Mouse (Mus musculus) Patski (cell line): ENCODE results near the gene Actg1. TPM values are rescaled to one million over a fixed set of nuclear protein-coding genes. Genes with fewer than 3 reads are reported as not detected.

Experiments
- ATAC-seq: fragments of 100-300 bp; one replicate; pipeline ENCODE4 v1.8.0; 2021
- CTCF ChIA-PET: fragments of 350-600 bp; sonication (Branson Sonifier 250); formaldehyde crosslinking; loops from one replicate; lab custom pipeline; 2022; ENCODE audit warnings: inconsistent platforms; lab: Charles Lee
- POLR2A ChIA-PET: fragments of 350-600 bp; sonication (Branson Sonifier 250); formaldehyde crosslinking; loops from one replicate; lab custom pipeline; 2022; ENCODE audit warnings: antibody characterized with exemption, inconsistent platforms; lab: Charles Lee
- DNase-seq: peaks from one replicate; pipeline ENCODE4 v3.0.0-alpha.2; 2011; ENCODE audit warnings: low read depth, low spot score
- H3K27me3 ChIP-seq: fragments of 371-371 bp; one replicate; pipeline ENCODE4 v1.5.1; 2021
- CTCF ChIP-seq: fragments of 100-300 bp; IDR thresholded peaks from one replicate; pipeline ENCODE4 v1.5.1; 2021
- in situ Hi-C: fragments of 300-500 bp; cut with MboI; formaldehyde crosslinking; loops from 3 replicates; pipeline ENCODE4 v1.11.1; 2018; ENCODE audit warnings: low pct_unique_long_range_greater_than_20kb, mixed read lengths
- polyA plus RNA-seq: library from polyadenylated mRNA; unstranded; gene quantifications from one replicate; pipeline ENCODE4 v1.2.3, GENCODE M21; 2021

The Actg1 gene
- 2,862 TPM for polyA plus RNA-seq

- ChIA-PET POLR2A (interaction anchor here (1.6 to 1.7 kb wide), 2 partner anchors 12 to 38 kb away, joined by 3 read pairs; no protein-coding TSS in a partner anchor), CTCF (no interaction called here)
- no peak for DNase-seq
- peak; percentile 4 for ATAC-seq
- no peaks in the 10 kb centered on the region for H3K27me3 ChIP-seq
- TF ChIP-seq CTCF = no peak
- in situ Hi-C loops = no loop called here
Observed at GRCm38 (mm10) chr11:120347791-120348683, at the start of gene Actg1. Gene Actg1, minus strand, starts transcription at chr11:120348542.

- no peak for TF ChIP-seq CTCF
- H3K27me3 ChIP-seq = no peaks in the 10 kb centered on the region
- CTCF ChIA-PET = interaction anchor here (1.0 kb wide), 1 partner anchor 9 kb away, joined by 3 read pairs; no protein-coding TSS in a partner anchor
- no peak for ATAC-seq
- in situ Hi-C loops = no loop called here
- POLR2A ChIA-PET = no interaction called here
- DNase-seq = no peak
Observed at GRCm38 (mm10) chr11:120397602-120398001, 49.3 kb upstream of the Actg1 start.

- in situ Hi-C loops = no loop called here
- TF ChIP-seq CTCF = no peak
- CTCF ChIA-PET = no interaction called here
- DNase-seq (no peak), ATAC-seq (no peak)
- no peaks in the 10 kb centered on the region for H3K27me3 ChIP-seq
- POLR2A ChIA-PET = no interaction called here
Observed at GRCm38 (mm10) chr11:120395661-120396060, 47.3 kb upstream of the Actg1 start.

- ChIA-PET POLR2A (interaction anchor here (0.6 to 0.9 kb wide), 4 partner anchors 8 to 36 kb away, joined by 3 to 8 read pairs (median 3); no protein-coding TSS in a partner anchor), CTCF (interaction anchor here (0.8 to 1.3 kb wide), 2 partner anchors 10 to 35 kb away, joined by 3 to 4 read pairs; partner anchors contain the start of gene Faap100)
- no peak for TF ChIP-seq CTCF
- in situ Hi-C loops = no loop called here
- no peak for ATAC-seq
- DNase-seq = no peak
- H3K27me3 ChIP-seq = no peaks in the 10 kb centered on the region
Observed at GRCm38 (mm10) chr11:120388580-120388979, 40.2 kb upstream of the Actg1 start.

GRCm38 (mm10) chr11:120387157-120387556, 38.8 kb upstream of the Actg1 start:
- in situ Hi-C loops = no loop called here
- CTCF ChIA-PET = no interaction called here
- TF ChIP-seq CTCF = no peak
- POLR2A ChIA-PET = no interaction called here
- no peaks in the 10 kb centered on the region for H3K27me3 ChIP-seq
- DNase-seq = no peak
- no peak for ATAC-seq

- in situ Hi-C loops = no loop called here
- no peaks in the 10 kb centered on the region for H3K27me3 ChIP-seq
- ChIA-PET POLR2A (no interaction called here), CTCF (no interaction called here)
- no peak for TF ChIP-seq CTCF
- no peak for ATAC-seq
- no peak for DNase-seq
Observed at GRCm38 (mm10) chr11:120386632-120387031, 38.3 kb upstream of the Actg1 start.

GRCm38 (mm10) chr11:120382509-120382908, 34.2 kb upstream of the Actg1 start:
- DNase-seq = no peak
- TF ChIP-seq CTCF = no peak
- ChIA-PET POLR2A (no interaction called here), CTCF (interaction anchor here (1.0 kb wide), 1 partner anchor 12 kb away, joined by 4 read pairs; no protein-coding TSS in a partner anchor)
- in situ Hi-C loops = no loop called here
- H3K27me3 ChIP-seq = no peaks in the 10 kb centered on the region
- ATAC-seq = no peak

- H3K27me3 ChIP-seq = no peaks in the 10 kb centered on the region
- DNase-seq = no peak
- in situ Hi-C loops = no loop called here
- no peak for TF ChIP-seq CTCF
- CTCF ChIA-PET = interaction anchor here (0.7 kb wide), 1 partner anchor 10 kb away, joined by 3 read pairs; no protein-coding TSS in a partner anchor
- ATAC-seq = no peak
- POLR2A ChIA-PET = no interaction called here
Observed at GRCm38 (mm10) chr11:120381157-120381556, 32.8 kb upstream of the Actg1 start.

GRCm38 (mm10) chr11:120380271-120380670, 31.9 kb upstream of the Actg1 start:
- DNase-seq = no peak
- CTCF ChIA-PET = no interaction called here
- in situ Hi-C loops = no loop called here

GRCm38 (mm10) chr11:120378611-120379540, 30.5 kb upstream of the Actg1 start, which contains the start of gene Faap100:
Gene Faap100, minus strand, starts transcription at chr11:120378764.
- ATAC-seq (peak; percentile 55), DNase-seq (peak; percentile 46)
- no peak for TF ChIP-seq CTCF
- ChIA-PET CTCF (interaction anchor here (1.1 to 1.5 kb wide), 2 partner anchors 9 to 28 kb away, joined by 3 to 4 read pairs; no protein-coding TSS in a partner anchor), POLR2A (interaction anchor here (1.0 to 1.4 kb wide), 4 partner anchors 9 to 27 kb away, joined by 3 read pairs; no protein-coding TSS in a partner anchor)
- H3K27me3 ChIP-seq = no peaks in the 10 kb centered on the region
- in situ Hi-C loops = no loop called here

More at GRCm38 (mm10) chr11:120380271-120380670, 31.9 kb upstream of the Actg1 start:
- no peak for TF ChIP-seq CTCF
- POLR2A ChIA-PET = interaction anchor here (1.1 to 1.3 kb wide), 2 partner anchors 8 to 12 kb away, joined by 3 read pairs; no protein-coding TSS in a partner anchor
- no peak for ATAC-seq
- no peaks in the 10 kb centered on the region for H3K27me3 ChIP-seq
